Mouse (Mus musculus): ENCODE data around the gene Bicdl2. TPM values are rescaled to one million over a fixed set of nuclear protein-coding genes. Genes with fewer than 3 reads are reported as not detected.

Bicdl2 gene
- polyA plus RNA-seq, 1 experiment = 0.28 TPM

DNA sequence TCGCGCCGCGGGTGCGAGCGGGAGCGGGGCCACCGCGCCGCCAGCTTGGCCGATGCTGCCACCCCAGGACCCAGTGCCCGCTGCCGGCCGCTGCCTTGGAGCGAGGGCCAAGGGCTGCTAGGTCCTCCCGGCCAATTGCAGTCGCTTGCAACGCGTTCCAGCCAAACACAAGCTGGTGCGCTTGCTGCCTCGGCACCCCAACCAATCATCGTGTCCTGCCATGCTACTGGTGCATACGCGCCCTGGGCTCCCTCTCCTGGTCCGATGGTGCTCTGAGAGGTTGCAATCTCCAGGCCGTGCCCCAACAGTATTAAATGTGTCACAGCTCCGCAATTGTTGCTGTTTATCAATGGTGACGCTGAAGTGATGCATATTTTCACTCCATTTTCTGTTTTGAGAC, 39.8 kb downstream of the Bicdl2 start:
- TF ChIP-seq USF1 (IDR thresholded peaks at IDR 0.05; ENCODE audit: low read depth) = no peak
- TF ChIP-seq FOSL1 (IDR thresholded peaks at IDR 0.05; ENCODE audit: insufficient read depth, low read length, poor library complexity, severe bottlenecking) = no peak
- TF ChIP-seq CEBPB (IDR thresholded peaks at IDR 0.05; ENCODE audit: low read depth) = no peak
- TF ChIP-seq CTCF (IDR thresholded peaks at IDR 0.05; ENCODE audit: control insufficient read depth, insufficient read depth, insufficient read length) = peak; percentile 93
- peak; percentile 64 for TF ChIP-seq MAX (IDR thresholded peaks at IDR 0.05)
- no peak for TF ChIP-seq MYOD1 (IDR thresholded peaks at IDR 0.05; ENCODE audit: control insufficient read depth, insufficient read length, low read depth)
- no peak for TF ChIP-seq MYOG (IDR thresholded peaks at IDR 0.05; ENCODE audit: control insufficient read depth, extremely low read depth, insufficient read length)
- peak overlapping the region; percentile 41 for H3K4me3 ChIP-seq (ENCODE audit: insufficient read depth, poor library complexity, severe bottlenecking)
- H3K36me3 ChIP-seq (ENCODE audit: control insufficient read depth, insufficient read depth) = no peaks in the 10 kb centered on the region
- peak overlapping the region; percentile 48 for H3ac ChIP-seq (ENCODE audit: control insufficient read depth, insufficient read length, low read depth)
- H3K27me3 ChIP-seq (ENCODE audit: control insufficient read depth, insufficient read depth, insufficient read length) = no peaks in the 10 kb centered on the region
- no peaks in the 10 kb centered on the region for H3K79me3 ChIP-seq (ENCODE audit: low read depth)
- no peaks in the 10 kb centered on the region for H3K79me2 ChIP-seq (ENCODE audit: control insufficient read depth, insufficient read depth)

DNA sequence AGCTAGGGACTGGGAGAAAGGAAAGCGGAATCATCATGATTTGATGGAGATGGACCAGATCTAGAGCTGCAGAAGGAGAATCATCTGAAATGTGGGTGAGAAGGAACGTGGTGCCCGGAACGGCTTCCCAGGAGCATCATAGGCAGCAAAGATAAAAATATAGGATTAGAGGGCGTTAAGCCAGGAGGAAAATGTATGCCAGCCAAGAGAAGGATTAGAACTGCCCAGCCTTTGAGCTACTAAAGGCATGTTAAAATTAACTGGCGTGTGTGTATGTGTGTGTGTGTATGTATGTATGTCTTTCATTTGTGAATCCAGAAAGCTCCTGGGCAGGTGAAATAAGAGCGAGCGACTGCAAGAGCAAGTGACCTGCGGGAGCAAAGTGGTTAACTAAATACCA, 43.0 kb downstream of the Bicdl2 start:
- Histone ChIP-seq H3ac (ENCODE audit: control insufficient read depth, insufficient read length, low read depth) (no peak overlapping the region), H3K36me3 (ENCODE audit: control insufficient read depth, insufficient read depth) (no peaks in the 10 kb centered on the region), H3K79me3 (ENCODE audit: low read depth) (no peaks in the 10 kb centered on the region), H3K27me3 (ENCODE audit: control insufficient read depth, insufficient read depth, insufficient read length) (no peaks in the 10 kb centered on the region), H3K4me3 (ENCODE audit: insufficient read depth, poor library complexity, severe bottlenecking) (no peak overlapping the region), H3K79me2 (ENCODE audit: control insufficient read depth, insufficient read depth) (no peaks in the 10 kb centered on the region)
- TF ChIP-seq MAX (IDR thresholded peaks at IDR 0.05) (no peak), CTCF (IDR thresholded peaks at IDR 0.05; ENCODE audit: control insufficient read depth, insufficient read depth, insufficient read length) (no peak), FOSL1 (IDR thresholded peaks at IDR 0.05; ENCODE audit: insufficient read depth, low read length, poor library complexity, severe bottlenecking) (no peak), USF1 (IDR thresholded peaks at IDR 0.05; ENCODE audit: low read depth) (no peak), MYOG (IDR thresholded peaks at IDR 0.05; ENCODE audit: control insufficient read depth, extremely low read depth, insufficient read length) (no peak), MYOD1 (IDR thresholded peaks at IDR 0.05; ENCODE audit: control insufficient read depth, insufficient read length, low read depth) (no peak), CEBPB (IDR thresholded peaks at IDR 0.05; ENCODE audit: low read depth) (no peak)

DNA sequence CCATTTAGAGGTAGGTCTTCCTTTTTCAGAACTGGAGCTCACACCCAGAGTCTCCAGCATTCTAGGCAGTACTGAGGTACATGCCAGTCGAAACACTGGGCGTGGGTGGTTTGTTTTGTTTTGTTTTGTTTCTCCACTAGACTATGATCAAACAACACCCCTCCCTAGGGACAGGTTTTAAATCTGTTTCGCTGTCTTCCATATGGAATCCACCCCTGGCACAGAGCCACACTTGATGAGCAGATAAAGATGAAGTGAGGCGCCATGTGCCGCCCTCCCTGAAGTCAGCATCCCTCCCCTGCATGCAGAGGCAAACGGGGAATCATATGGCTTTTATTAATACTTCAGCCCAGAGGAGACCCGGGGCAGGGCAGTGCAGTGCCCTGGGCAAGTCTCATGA, 44.4 kb downstream of the Bicdl2 start:
- Histone ChIP-seq H3K27me3 (ENCODE audit: control insufficient read depth, insufficient read depth, insufficient read length) (peaks cover 1% of the 10 kb centered on the region), H3K36me3 (ENCODE audit: control insufficient read depth, insufficient read depth) (no peaks in the 10 kb centered on the region), H3K4me3 (ENCODE audit: insufficient read depth, poor library complexity, severe bottlenecking) (no peak overlapping the region), H3ac (ENCODE audit: control insufficient read depth, insufficient read length, low read depth) (no peak overlapping the region), H3K79me2 (ENCODE audit: control insufficient read depth, insufficient read depth) (no peaks in the 10 kb centered on the region), H3K79me3 (ENCODE audit: low read depth) (no peaks in the 10 kb centered on the region)
- TF ChIP-seq USF1 (IDR thresholded peaks at IDR 0.05; ENCODE audit: low read depth) = no peak
- TF ChIP-seq FOSL1 (IDR thresholded peaks at IDR 0.05; ENCODE audit: insufficient read depth, low read length, poor library complexity, severe bottlenecking) = no peak
- no peak for TF ChIP-seq MAX (IDR thresholded peaks at IDR 0.05)
- TF ChIP-seq CEBPB (IDR thresholded peaks at IDR 0.05; ENCODE audit: low read depth) = no peak
- TF ChIP-seq CTCF (IDR thresholded peaks at IDR 0.05; ENCODE audit: control insufficient read depth, insufficient read depth, insufficient read length) = no peak
- TF ChIP-seq MYOD1 (IDR thresholded peaks at IDR 0.05; ENCODE audit: control insufficient read depth, insufficient read length, low read depth) = no peak
- TF ChIP-seq MYOG (IDR thresholded peaks at IDR 0.05; ENCODE audit: control insufficient read depth, extremely low read depth, insufficient read length) = no peak

DNA sequence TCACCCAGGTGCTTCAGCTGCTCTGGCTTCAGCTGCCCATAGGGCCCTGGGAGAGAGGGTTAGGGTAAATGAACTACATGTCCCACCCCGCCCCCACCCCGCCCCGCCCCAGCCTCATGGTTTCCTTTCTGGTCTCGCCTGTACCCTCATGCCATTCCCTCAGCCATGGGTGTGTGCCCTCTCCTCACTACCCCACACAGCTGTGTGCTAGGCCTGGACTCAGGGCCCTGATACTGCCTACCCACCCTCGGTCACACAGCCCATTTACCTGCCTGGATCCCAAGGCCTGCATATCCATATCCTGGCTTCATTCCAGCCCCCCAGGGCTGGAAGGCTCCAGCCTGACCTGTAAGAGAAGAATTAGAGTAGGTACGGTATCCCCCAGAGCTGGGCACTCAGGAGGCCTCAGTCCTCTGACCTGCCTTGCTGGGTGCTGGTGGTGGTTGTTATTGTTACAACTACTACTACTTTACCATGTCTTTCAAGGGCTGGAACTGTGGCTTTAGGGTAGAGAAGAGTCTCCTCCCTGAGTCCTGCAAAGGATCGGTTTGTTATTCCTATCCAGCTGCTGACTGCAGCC, 45.3 kb downstream of the Bicdl2 start:
- H3ac ChIP-seq (ENCODE audit: control insufficient read depth, insufficient read length, low read depth) = no peak overlapping the region
- H3K27me3 ChIP-seq (ENCODE audit: control insufficient read depth, insufficient read depth, insufficient read length) = peaks cover 10% of the 10 kb centered on the region
- H3K79me2 ChIP-seq (ENCODE audit: control insufficient read depth, insufficient read depth) = no peaks in the 10 kb centered on the region
- no peaks in the 10 kb centered on the region for H3K36me3 ChIP-seq (ENCODE audit: control insufficient read depth, insufficient read depth)
- H3K79me3 ChIP-seq (ENCODE audit: low read depth) = no peaks in the 10 kb centered on the region
- H3K4me3 ChIP-seq (ENCODE audit: insufficient read depth, poor library complexity, severe bottlenecking) = no peak overlapping the region
- TF ChIP-seq MYOD1 (IDR thresholded peaks at IDR 0.05; ENCODE audit: control insufficient read depth, insufficient read length, low read depth) (no peak), CEBPB (IDR thresholded peaks at IDR 0.05; ENCODE audit: low read depth) (no peak), CTCF (IDR thresholded peaks at IDR 0.05; ENCODE audit: control insufficient read depth, insufficient read depth, insufficient read length) (no peak), MYOG (IDR thresholded peaks at IDR 0.05; ENCODE audit: control insufficient read depth, extremely low read depth, insufficient read length) (no peak)

DNA sequence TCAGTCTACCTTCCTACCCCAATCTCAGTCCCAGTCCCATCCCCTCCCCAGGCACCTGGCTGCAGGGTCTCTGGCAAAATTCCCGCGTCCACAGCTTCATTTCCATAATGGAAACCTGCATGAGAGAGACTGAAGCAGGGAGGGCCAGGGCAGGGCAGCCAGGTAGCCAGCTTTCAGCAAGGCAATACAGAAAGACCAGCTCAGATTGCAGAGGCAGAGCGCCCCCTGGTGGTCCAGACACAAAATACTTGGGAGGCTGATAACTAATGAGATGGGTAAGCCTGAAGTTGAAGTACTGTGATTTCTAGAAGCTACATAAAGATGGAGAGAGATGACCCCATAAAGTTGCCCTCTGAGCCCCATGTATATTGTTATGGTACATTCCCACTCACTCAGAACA, 45.9 kb downstream of the Bicdl2 start:
- no peaks in the 10 kb centered on the region for H3K79me2 ChIP-seq (ENCODE audit: control insufficient read depth, insufficient read depth)
- H3K36me3 ChIP-seq (ENCODE audit: control insufficient read depth, insufficient read depth) = no peaks in the 10 kb centered on the region

DNA sequence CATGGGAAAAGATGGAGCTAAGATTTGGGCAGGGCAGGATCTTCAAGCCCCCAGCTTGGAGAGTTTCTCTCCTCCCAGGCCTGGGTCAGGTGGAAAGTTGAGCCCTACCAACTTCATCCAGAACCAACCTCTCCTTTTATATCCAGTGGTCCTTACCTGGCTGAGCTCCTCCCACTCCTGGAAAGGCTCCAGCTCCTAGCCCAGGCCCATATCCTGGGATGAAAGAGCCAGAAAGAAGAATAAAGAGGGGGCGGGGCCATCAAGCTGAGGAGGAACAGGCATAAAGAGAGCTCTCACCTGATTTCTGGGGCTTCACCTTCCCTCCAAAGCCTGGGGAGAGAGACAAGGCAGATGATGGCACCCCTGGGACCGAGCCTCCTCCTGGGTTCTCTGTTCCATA, 56.7 kb downstream of the Bicdl2 start:
- H3K79me2 ChIP-seq (ENCODE audit: control insufficient read depth, insufficient read depth) = no peaks in the 10 kb centered on the region
- no peak overlapping the region for H3K4me3 ChIP-seq (ENCODE audit: insufficient read depth, poor library complexity, severe bottlenecking)
- H3ac ChIP-seq (ENCODE audit: control insufficient read depth, insufficient read length, low read depth) = no peak overlapping the region
- no peaks in the 10 kb centered on the region for H3K79me3 ChIP-seq (ENCODE audit: low read depth)
- no peak for TF ChIP-seq CEBPB (IDR thresholded peaks at IDR 0.05; ENCODE audit: low read depth)
- no peak for TF ChIP-seq CTCF (IDR thresholded peaks at IDR 0.05; ENCODE audit: control insufficient read depth, insufficient read depth, insufficient read length)
- no peak for TF ChIP-seq MYOD1 (IDR thresholded peaks at IDR 0.05; ENCODE audit: control insufficient read depth, insufficient read length, low read depth)
- TF ChIP-seq MYOG (IDR thresholded peaks at IDR 0.05; ENCODE audit: control insufficient read depth, extremely low read depth, insufficient read length) = no peak
- no peak for TF ChIP-seq FOSL1 (IDR thresholded peaks at IDR 0.05; ENCODE audit: insufficient read depth, low read length, poor library complexity, severe bottlenecking)
- TF ChIP-seq MAX (IDR thresholded peaks at IDR 0.05) = no peak
- TF ChIP-seq USF1 (IDR thresholded peaks at IDR 0.05; ENCODE audit: low read depth) = no peak
- H3K27me3 ChIP-seq (ENCODE audit: control insufficient read depth, insufficient read depth, insufficient read length) = peaks cover 14% of the 10 kb centered on the region
- no peaks in the 10 kb centered on the region for H3K36me3 ChIP-seq (ENCODE audit: control insufficient read depth, insufficient read depth)

More for the DNA sequence above, 45.9 kb downstream of the Bicdl2 start:
- peaks cover 11% of the 10 kb centered on the region for H3K27me3 ChIP-seq (ENCODE audit: control insufficient read depth, insufficient read depth, insufficient read length)
- H3ac ChIP-seq (ENCODE audit: control insufficient read depth, insufficient read length, low read depth) = no peak overlapping the region
- no peak overlapping the region for H3K4me3 ChIP-seq (ENCODE audit: insufficient read depth, poor library complexity, severe bottlenecking)
- TF ChIP-seq MYOD1 (IDR thresholded peaks at IDR 0.05; ENCODE audit: control insufficient read depth, insufficient read length, low read depth) = no peak
- peak; percentile 71 for TF ChIP-seq CTCF (IDR thresholded peaks at IDR 0.05; ENCODE audit: control insufficient read depth, insufficient read depth, insufficient read length)
- TF ChIP-seq USF1 (IDR thresholded peaks at IDR 0.05; ENCODE audit: low read depth) = no peak
- no peak for TF ChIP-seq MYOG (IDR thresholded peaks at IDR 0.05; ENCODE audit: control insufficient read depth, extremely low read depth, insufficient read length)
- no peaks in the 10 kb centered on the region for H3K79me3 ChIP-seq (ENCODE audit: low read depth)
